Mouse (Mus musculus): ENCODE measurements around the gene Nup50. TPM values are rescaled to one million over a fixed set of nuclear protein-coding genes. Genes with fewer than 3 reads are reported as not detected.

Gene Nup50
- polyA plus RNA-seq, 1 experiment from 2014 or later: 32.7 TPM

GRCm38 (mm10) chr15:84964771-84965170, 41.6 kb downstream of the Nup50 start:
- H3K27me3 ChIP-seq (replicated peaks; ENCODE audit: control insufficient read depth, insufficient read depth, low read length): no peaks in the 10 kb centered on the region
- no peak overlapping the region for H3K9ac ChIP-seq (ENCODE audit: low read depth, low read length)
- no peak overlapping the region for H3K4me3 ChIP-seq (ENCODE audit: low read length)
- WGBS: 78% methylated on average over 5 of the region's 5 CpGs
- H3K4me1 ChIP-seq (ENCODE audit: control insufficient read depth, insufficient read depth, low read length): peaks cover 3% of the 10 kb centered on the region; the same call in 1 of the 2 replicates
- no peaks in the 10 kb centered on the region for H3K36me3 ChIP-seq (ENCODE audit: control insufficient read depth, insufficient read depth, low read length)
- no peak overlapping the region for H3K4me2 ChIP-seq (ENCODE audit: low read depth, low read length)
- H3K9me3 ChIP-seq (ENCODE audit: control insufficient read depth, low read length): no peaks in the 10 kb centered on the region
- no peak for ATAC-seq
- no peak overlapping the region for H3K27ac ChIP-seq (ENCODE audit: low read length)

- WGBS: 53% methylated on average over 7 of the region's 7 CpGs
- ATAC-seq: no peak
- no peaks in the 10 kb centered on the region for H3K9me3 ChIP-seq (ENCODE audit: control insufficient read depth, low read length)
Observed at GRCm38 (mm10) chr15:84965575-84966360, 42.6 kb downstream of the Nup50 start.

GRCm38 (mm10) chr15:84968534-84968933, 45.3 kb downstream of the Nup50 start:
- Histone ChIP-seq H3K36me3 (ENCODE audit: control insufficient read depth, insufficient read depth, low read length) (no peaks in the 10 kb centered on the region), H3K27ac (ENCODE audit: low read length) (no peak overlapping the region), H3K9ac (ENCODE audit: low read depth, low read length) (no peak overlapping the region), H3K4me1 (ENCODE audit: control insufficient read depth, insufficient read depth, low read length) (peaks cover 4% of the 10 kb centered on the region), H3K4me2 (ENCODE audit: low read depth, low read length) (no peak overlapping the region), H3K27me3 (replicated peaks; ENCODE audit: control insufficient read depth, insufficient read depth, low read length) (no peaks in the 10 kb centered on the region), H3K4me3 (ENCODE audit: low read length) (no peak overlapping the region), H3K9me3 (ENCODE audit: control insufficient read depth, low read length) (no peaks in the 10 kb centered on the region)
- 85% methylated on average over 4 of the region's 4 CpGs for WGBS
- no peak for ATAC-seq

More at GRCm38 (mm10) chr15:84965575-84966360, 42.6 kb downstream of the Nup50 start:
- Histone ChIP-seq H3K27ac (ENCODE audit: low read length) (no peak overlapping the region), H3K4me3 (ENCODE audit: low read length) (no peak overlapping the region), H3K4me1 (ENCODE audit: control insufficient read depth, insufficient read depth, low read length) (peaks cover under 1% of the 10 kb centered on the region; the same call in 1 of the 2 replicates), H3K36me3 (ENCODE audit: control insufficient read depth, insufficient read depth, low read length) (no peaks in the 10 kb centered on the region), H3K4me2 (ENCODE audit: low read depth, low read length) (no peak overlapping the region), H3K27me3 (replicated peaks; ENCODE audit: control insufficient read depth, insufficient read depth, low read length) (no peaks in the 10 kb centered on the region), H3K9ac (ENCODE audit: low read depth, low read length) (no peak overlapping the region)

GRCm38 (mm10) chr15:84972860-84973543, 49.8 kb downstream of the Nup50 start:
- Histone ChIP-seq H3K9me3 (ENCODE audit: control insufficient read depth, low read length) (no peaks in the 10 kb centered on the region), H3K27me3 (replicated peaks; ENCODE audit: control insufficient read depth, insufficient read depth, low read length) (no peaks in the 10 kb centered on the region), H3K9ac (ENCODE audit: low read depth, low read length) (no peak overlapping the region), H3K4me3 (ENCODE audit: low read length) (no peak overlapping the region), H3K4me2 (ENCODE audit: low read depth, low read length) (no peak overlapping the region), H3K27ac (ENCODE audit: low read length) (no peak overlapping the region), H3K36me3 (ENCODE audit: control insufficient read depth, insufficient read depth, low read length) (no peaks in the 10 kb centered on the region), H3K4me1 (ENCODE audit: control insufficient read depth, insufficient read depth, low read length) (peaks cover 10% of the 10 kb centered on the region)
- no peak for ATAC-seq
- WGBS: 63% methylated on average over 8 of the region's 8 CpGs

- H3K4me3 ChIP-seq (ENCODE audit: low read length): no peak overlapping the region
- peaks cover 10% of the 10 kb centered on the region for H3K4me1 ChIP-seq (ENCODE audit: control insufficient read depth, insufficient read depth, low read length)
- H3K9me3 ChIP-seq (ENCODE audit: control insufficient read depth, low read length): no peaks in the 10 kb centered on the region
- no peak overlapping the region for H3K4me2 ChIP-seq (ENCODE audit: low read depth, low read length)
- 56% methylated on average over 3 of the region's 3 CpGs for WGBS
- no peak overlapping the region for H3K9ac ChIP-seq (ENCODE audit: low read depth, low read length)
- ATAC-seq: no peak
- no peaks in the 10 kb centered on the region for H3K27me3 ChIP-seq (replicated peaks; ENCODE audit: control insufficient read depth, insufficient read depth, low read length)
- no peaks in the 10 kb centered on the region for H3K36me3 ChIP-seq (ENCODE audit: control insufficient read depth, insufficient read depth, low read length)
- H3K27ac ChIP-seq (ENCODE audit: low read length): no peak overlapping the region
Observed at GRCm38 (mm10) chr15:84973544-84973871, 50.3 kb downstream of the Nup50 start.

- Histone ChIP-seq H3K4me3 (ENCODE audit: low read length) (no peak overlapping the region), H3K27ac (ENCODE audit: low read length) (no peak overlapping the region), H3K27me3 (replicated peaks; ENCODE audit: control insufficient read depth, insufficient read depth, low read length) (no peaks in the 10 kb centered on the region), H3K4me2 (ENCODE audit: low read depth, low read length) (no peak overlapping the region), H3K9me3 (ENCODE audit: control insufficient read depth, low read length) (no peaks in the 10 kb centered on the region), H3K36me3 (ENCODE audit: control insufficient read depth, insufficient read depth, low read length) (no peaks in the 10 kb centered on the region), H3K4me1 (ENCODE audit: control insufficient read depth, insufficient read depth, low read length) (peaks cover 10% of the 10 kb centered on the region), H3K9ac (ENCODE audit: low read depth, low read length) (no peak overlapping the region)
- 43% methylated on average over 4 of the region's 4 CpGs for WGBS
- no peak for ATAC-seq
Observed at GRCm38 (mm10) chr15:84975729-84976128, 52.5 kb downstream of the Nup50 start.

GRCm38 (mm10) chr15:84981609-84982313, 58.5 kb downstream of the Nup50 start:
- no peak overlapping the region for H3K27ac ChIP-seq (ENCODE audit: low read length)
- 81% methylated on average over 9 of the region's 9 CpGs for WGBS
- ATAC-seq: no peak

GRCm38 (mm10) chr15:84982888-84983287, 59.7 kb downstream of the Nup50 start:
- 69% methylated on average over 3 of the region's 3 CpGs for WGBS

More at GRCm38 (mm10) chr15:84981609-84982313, 58.5 kb downstream of the Nup50 start:
- Histone ChIP-seq H3K4me3 (ENCODE audit: low read length) (no peak overlapping the region), H3K4me2 (ENCODE audit: low read depth, low read length) (no peak overlapping the region), H3K36me3 (ENCODE audit: control insufficient read depth, insufficient read depth, low read length) (no peaks in the 10 kb centered on the region), H3K4me1 (ENCODE audit: control insufficient read depth, insufficient read depth, low read length) (peaks cover 26% of the 10 kb centered on the region), H3K9ac (ENCODE audit: low read depth, low read length) (no peak overlapping the region), H3K27me3 (replicated peaks; ENCODE audit: control insufficient read depth, insufficient read depth, low read length) (no peaks in the 10 kb centered on the region), H3K9me3 (ENCODE audit: control insufficient read depth, low read length) (no peaks in the 10 kb centered on the region)

GRCm38 (mm10) chr15:84983721-84984120, 60.5 kb downstream of the Nup50 start:
- H3K9me3 ChIP-seq (ENCODE audit: control insufficient read depth, low read length): no peaks in the 10 kb centered on the region
- H3K4me3 ChIP-seq (ENCODE audit: low read length): no peak overlapping the region
- no peak overlapping the region for H3K9ac ChIP-seq (ENCODE audit: low read depth, low read length)
- no peaks in the 10 kb centered on the region for H3K36me3 ChIP-seq (ENCODE audit: control insufficient read depth, insufficient read depth, low read length)
- ATAC-seq: no peak
- H3K4me2 ChIP-seq (ENCODE audit: low read depth, low read length): no peak overlapping the region
- no peak overlapping the region for H3K27ac ChIP-seq (ENCODE audit: low read length)
- WGBS: 85% methylated on average over 7 of the region's 7 CpGs
- H3K27me3 ChIP-seq (replicated peaks; ENCODE audit: control insufficient read depth, insufficient read depth, low read length): no peaks in the 10 kb centered on the region
- peaks cover 30% of the 10 kb centered on the region for H3K4me1 ChIP-seq (ENCODE audit: control insufficient read depth, insufficient read depth, low read length)

More at GRCm38 (mm10) chr15:84982888-84983287, 59.7 kb downstream of the Nup50 start:
- H3K9me3 ChIP-seq (ENCODE audit: control insufficient read depth, low read length): no peaks in the 10 kb centered on the region
- H3K27me3 ChIP-seq (replicated peaks; ENCODE audit: control insufficient read depth, insufficient read depth, low read length): no peaks in the 10 kb centered on the region
- no peak overlapping the region for H3K27ac ChIP-seq (ENCODE audit: low read length)
- no peak for ATAC-seq
- no peak overlapping the region for H3K9ac ChIP-seq (ENCODE audit: low read depth, low read length)
- H3K4me2 ChIP-seq (ENCODE audit: low read depth, low read length): no peak overlapping the region
- peaks cover 26% of the 10 kb centered on the region for H3K4me1 ChIP-seq (ENCODE audit: control insufficient read depth, insufficient read depth, low read length)
- no peak overlapping the region for H3K4me3 ChIP-seq (ENCODE audit: low read length)
- H3K36me3 ChIP-seq (ENCODE audit: control insufficient read depth, insufficient read depth, low read length): no peaks in the 10 kb centered on the region

Data from intestine, embryonic 16.5 days (tissue).